Mouse (Mus musculus): Measurements from ENCODE around the gene Gltp.

GRCm38 (mm10) chr5:114644918-114645317 is 45.9 kb downstream of the Gltp start:
- TF ChIP-seq EP300 (IDR thresholded peaks at IDR 0.05; ENCODE audit: low read length), result no peak
- TF ChIP-seq CTCF (conservative IDR thresholded peaks at IDR 0.05 in 1 of 2, IDR thresholded peaks at IDR 0.05 in 1 of 2; ENCODE audit: low read depth in 2 of 2, low read length in 2 of 2), result no peak
- no peak for TF ChIP-seq RCOR1 (conservative IDR thresholded peaks at IDR 0.05; ENCODE audit: low read depth, low read length)
- no peak for TF ChIP-seq CHD2 (IDR thresholded peaks at IDR 0.05; ENCODE audit: low read length)
- no peak for TF ChIP-seq JUN (IDR thresholded peaks at IDR 0.05; ENCODE audit: insufficient read depth, low read depth, low read length)
- no peak for TF ChIP-seq TBP (conservative IDR thresholded peaks at IDR 0.05; ENCODE audit: low read depth, low read length)
- no peak for TF ChIP-seq POLR2A (IDR thresholded peaks at IDR 0.05; ENCODE audit: low read depth, low read length)

Data from CH12.LX (cell line).